Mouse (Mus musculus) c-Kit-positive CD71-negative TER-119-negative erythroid progenitor cells, embryonic 14.5 days (primary cell): ENCODE data around the gene Pigr.

ENCODE experiments used
- DNase-seq: peaks from one replicate; pipeline ENCODE4 v3.0.0-alpha.2; 2013; ENCODE audit warnings: low read depth

Pigr gene

GRCm38 (mm10) chr1:130877889-130878614 lies 51.6 kb downstream of the Pigr start:
- DNase-seq: no peak

GRCm38 (mm10) chr1:130879927-130880326 lies 53.4 kb downstream of the Pigr start:
- no peak for DNase-seq

- no peak for DNase-seq
Measured at GRCm38 (mm10) chr1:130883146-130883545, 56.7 kb downstream of the Pigr start.

DNA sequence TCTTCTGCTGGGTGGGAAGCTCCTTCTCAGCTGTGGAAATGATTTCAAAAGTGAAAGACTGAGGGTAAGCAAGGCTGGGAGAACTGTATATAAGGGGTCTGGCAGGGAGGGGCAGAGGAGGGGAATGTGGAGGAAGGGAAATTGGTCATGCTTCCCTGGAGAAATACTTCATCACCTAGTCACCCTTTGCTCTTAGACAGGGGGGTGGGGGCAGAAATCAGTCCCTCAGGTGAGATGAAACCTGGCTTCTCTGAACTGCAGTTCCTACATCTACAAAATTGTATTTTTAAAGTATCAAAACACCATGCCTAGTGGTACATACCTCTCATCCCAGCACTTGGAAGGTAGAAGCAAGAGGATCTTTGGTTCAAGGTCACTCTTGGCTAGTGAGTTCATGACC lies 60.9 kb downstream of the Pigr start, which contains the start of gene Il24:
TSS of gene Il24 (minus strand) at position 101 of the 400 bp plus-strand sequence.
- DNase-seq: no peak

- DNase-seq: no peak
Measured at GRCm38 (mm10) chr1:130892446-130892845, 66.0 kb downstream of the Pigr start.

- DNase-seq: no peak
Measured at GRCm38 (mm10) chr1:130893329-130894040, 67.0 kb downstream of the Pigr start.

DNA sequence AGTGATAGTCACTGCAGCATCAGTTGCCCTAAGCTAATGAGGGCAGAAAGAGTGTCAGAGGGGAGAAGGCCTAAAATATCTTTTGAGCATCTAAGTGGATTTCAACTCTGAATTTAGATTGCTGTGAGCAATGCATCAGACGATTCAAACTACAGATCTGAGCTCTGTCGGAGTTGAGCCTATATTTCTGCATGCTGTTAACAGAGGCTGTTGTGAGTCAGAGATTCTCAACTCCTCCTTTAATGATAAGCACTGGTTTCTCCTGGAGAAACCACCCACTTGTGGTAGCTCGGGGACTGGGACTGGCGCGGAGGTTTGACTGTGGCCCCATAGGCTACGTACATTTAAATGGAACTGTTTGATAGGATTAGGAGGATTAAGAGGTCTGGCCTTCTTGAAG lies 68.0 kb downstream of the Pigr start:
- no peak for DNase-seq
